Mouse (Mus musculus) MEL (cell line): Measurements from ENCODE around the gene Tjp1.

Experiments used
- CTCF ChIP-seq, 3 experiments: IDR thresholded peaks in 2 of 3; conservative IDR thresholded peaks in 1 of 3; 2 replicates each; pipeline ENCODE4 v1.5.1; 2011 to 2012; ENCODE audit warnings: low read length in 3 of 3, low read depth in 2 of 3, mild to moderate bottlenecking in 2 of 3, improper control_type of control experiment in 1 of 3, inconsistent platforms in 1 of 3, mixed read lengths in 1 of 3, moderate library complexity in 1 of 3; ENCODE audit not compliant: control insufficient read depth in 1 of 3, insufficient read depth in 1 of 3, poor library complexity in 1 of 3, severe bottlenecking in 1 of 3
- EP300 ChIP-seq, 2 experiments: IDR thresholded peaks; 2 replicates each; pipeline ENCODE4 v1.6.1; 2011; ENCODE audit warnings: improper control_type of control experiment in 2 of 2, low read length in 2 of 2, low read depth in 1 of 2, mild to moderate bottlenecking in 1 of 2
- MAZ ChIP-seq: IDR thresholded peaks from 2 replicates; pipeline ENCODE4 v1.6.1; 2012; ENCODE audit warnings: low read depth, mild to moderate bottlenecking, inconsistent platforms, low read length, improper control_type of control experiment
- MXI1 ChIP-seq: IDR thresholded peaks from 2 replicates; pipeline ENCODE4 v1.6.1; 2011; ENCODE audit warnings: mild to moderate bottlenecking, low read depth, low read length, improper control_type of control experiment
- POLR2AphosphoS5 ChIP-seq: IDR thresholded peaks from 2 replicates; pipeline ENCODE4 v1.6.1; 2012; ENCODE audit warnings: low read depth, borderline replicate concordance, mild to moderate bottlenecking, inconsistent platforms, low read length, moderate library complexity, mixed read lengths
- USF1 ChIP-seq: IDR thresholded peaks from 2 replicates; pipeline ENCODE4 v1.6.1; 2014; ENCODE audit warnings: low read depth, mild to moderate bottlenecking, inconsistent platforms, low read length, improper control_type of control experiment, moderate library complexity
- ZNF384 ChIP-seq: IDR thresholded peaks from 2 replicates; pipeline ENCODE4 v1.6.1; 2012; ENCODE audit warnings: low read depth, mild to moderate bottlenecking, inconsistent platforms, low read length, improper control_type of control experiment

- TF ChIP-seq EP300 (IDR thresholded peaks at IDR 0.05; ENCODE audit: low read depth in 1 of 2, low read length in 2 of 2) (no peak), CTCF (IDR thresholded peaks at IDR 0.05 in 2 of 3, conservative IDR thresholded peaks at IDR 0.05 in 1 of 3; ENCODE audit: control insufficient read depth in 1 of 3, insufficient read depth in 1 of 3, low read depth in 2 of 3, low read length in 3 of 3, poor library complexity in 1 of 3, severe bottlenecking in 1 of 3) (no peak), MAZ (no peak), MXI1 (no peak), POLR2AphosphoS5 (no peak), USF1 (no peak), ZNF384 (no peak)
These were observed 189.9 kb downstream of the Tjp1 start for GRCm38 (mm10) chr7:65337581-65338270.
